In genomic region chr10:127017071-127017470, GRCm38 (mm10) we compare ENCODE assay signal across 23 mouse cellular contexts. TPM values are rescaled to one million over a fixed set of nuclear protein-coding genes. Genes with fewer than 3 reads are reported as not detected.
DNase-seq lines count a peak whose midpoint lies in the region; ATAC-seq lines count a peak whose summit lies in the region.
"Had no signal": no experiment of that assay in that cellular context is flagged by ENCODE, and none has a peak within 500 bp of the region (broad histone marks: within the 10 kb centered on the region; RNA-seq: fewer than 3 reads in every experiment).

No protein-coding gene starts in this region.

- no peak overlapping the region for H3K27ac ChIP-seq in heart, embryonic 13.5 days (replicated peaks)
- no peak overlapping the region for H3K27ac ChIP-seq in heart, embryonic 12.5 days (ENCODE audit: poor library complexity, severe bottlenecking)
- no peak overlapping the region for H3K27ac ChIP-seq in midbrain, embryonic 11.5 days (ENCODE audit: low read depth, low read length)
- H3K27ac ChIP-seq in midbrain, embryonic 10.5 days (replicated peaks): no peak overlapping the region
- peak overlapping the region; percentile 10; the same call in 1 of the 2 replicates for H3K27ac ChIP-seq in limb, embryonic 13.5 days
- H3K27ac ChIP-seq: embryonic facial prominence, embryonic 13.5 days; forebrain, embryonic 10.5 days; forebrain, embryonic 13.5 days; heart, adult 2 months; heart, embryonic 10.5 days; heart, embryonic 15.5 days; hindbrain, embryonic 15.5 days had no signal

- no peak for ATAC-seq in heart, embryonic 13.5 days (ENCODE audit: extremely low read depth, insufficient number of reproducible peaks, low FRiP score, low TSS enrichment)
- ATAC-seq in heart, embryonic 12.5 days (ENCODE audit: insufficient number of reproducible peaks, low FRiP score): no peak
- no peak for ATAC-seq in midbrain, embryonic 11.5 days (ENCODE audit: low FRiP score)
- ATAC-seq in limb, embryonic 13.5 days (ENCODE audit: low FRiP score, low read depth): peak; percentile 68; the same call in 1 of the 2 replicates
- ATAC-seq: CD4-positive, CD25-positive, alpha-beta regulatory T cell, adult 4 months; forebrain, embryonic 13.5 days; forebrain, embryonic 16.5 days; intestine, postnatal 0 days had no signal

- H3K4me3 ChIP-seq in heart, embryonic 13.5 days: no peak overlapping the region
- no peak overlapping the region for H3K4me3 ChIP-seq in heart, embryonic 12.5 days
- no peak overlapping the region for H3K4me3 ChIP-seq in midbrain, embryonic 11.5 days (ENCODE audit: low read depth, low read length)
- no peak overlapping the region for H3K4me3 ChIP-seq in midbrain, embryonic 10.5 days
- H3K4me3 ChIP-seq in limb, embryonic 13.5 days: no peak overlapping the region
- H3K4me3 ChIP-seq: embryonic facial prominence, embryonic 13.5 days; forebrain, embryonic 10.5 days; forebrain, embryonic 13.5 days; heart, adult 2 months; heart, embryonic 10.5 days; heart, embryonic 15.5 days; hindbrain, embryonic 15.5 days had no signal

- H3K36me3 ChIP-seq in heart, embryonic 13.5 days: peaks cover 26% of the 10 kb centered on the region
- peaks cover 24% of the 10 kb centered on the region; the same call in 1 of the 2 replicates for H3K36me3 ChIP-seq in heart, embryonic 12.5 days
- H3K36me3 ChIP-seq in midbrain, embryonic 11.5 days (ENCODE audit: control insufficient read depth, insufficient read depth, low read length): no peaks in the 10 kb centered on the region; the same call in 1 of the 2 replicates
- H3K36me3 ChIP-seq in midbrain, embryonic 10.5 days: peaks cover 11% of the 10 kb centered on the region
- H3K36me3 ChIP-seq in limb, embryonic 13.5 days: peaks cover 5% of the 10 kb centered on the region
- H3K36me3 ChIP-seq: heart, embryonic 15.5 days; hindbrain, embryonic 15.5 days had no signal

- no peaks in the 10 kb centered on the region for H3K4me1 ChIP-seq in heart, embryonic 13.5 days
- H3K4me1 ChIP-seq in heart, embryonic 12.5 days (replicated peaks): no peaks in the 10 kb centered on the region
- H3K4me1 ChIP-seq in midbrain, embryonic 11.5 days (ENCODE audit: control insufficient read depth, insufficient read depth, low read length): no peaks in the 10 kb centered on the region
- H3K4me1 ChIP-seq in midbrain, embryonic 10.5 days: peaks cover 5% of the 10 kb centered on the region; the same call in 1 of the 2 replicates
- H3K4me1 ChIP-seq in limb, embryonic 13.5 days: peaks cover 21% of the 10 kb centered on the region
- H3K4me1 ChIP-seq: heart, embryonic 10.5 days; heart, embryonic 15.5 days; hindbrain, embryonic 15.5 days had no signal

- H3K9me3 ChIP-seq in heart, embryonic 13.5 days: no peaks in the 10 kb centered on the region
- H3K9me3 ChIP-seq in heart, embryonic 12.5 days (replicated peaks): no peaks in the 10 kb centered on the region
- H3K9me3 ChIP-seq in midbrain, embryonic 11.5 days (ENCODE audit: control insufficient read depth, low read length): no peaks in the 10 kb centered on the region
- no peaks in the 10 kb centered on the region for H3K9me3 ChIP-seq in midbrain, embryonic 10.5 days (replicated peaks)
- no peaks in the 10 kb centered on the region for H3K9me3 ChIP-seq in limb, embryonic 13.5 days
- H3K9me3 ChIP-seq: embryonic facial prominence, embryonic 13.5 days; forebrain, embryonic 10.5 days; forebrain, embryonic 13.5 days; heart, embryonic 10.5 days; heart, embryonic 15.5 days; hindbrain, embryonic 15.5 days had no signal

- H3K27me3 ChIP-seq in heart, embryonic 13.5 days (replicated peaks): no peaks in the 10 kb centered on the region
- H3K27me3 ChIP-seq in heart, embryonic 12.5 days (replicated peaks): no peaks in the 10 kb centered on the region
- H3K27me3 ChIP-seq in midbrain, embryonic 11.5 days (ENCODE audit: control insufficient read depth, insufficient read depth, low read length): no peaks in the 10 kb centered on the region
- no peaks in the 10 kb centered on the region for H3K27me3 ChIP-seq in midbrain, embryonic 10.5 days (ENCODE audit: low read depth, poor library complexity, severe bottlenecking)
- no peaks in the 10 kb centered on the region for H3K27me3 ChIP-seq in limb, embryonic 13.5 days
- H3K27me3 ChIP-seq: embryonic facial prominence, embryonic 13.5 days; forebrain, embryonic 13.5 days; heart, embryonic 15.5 days; hindbrain, embryonic 15.5 days had no signal

- 0 out of 2 replicates have a peak overlapping the region, but pooled peaks have one; percentile 24 for H3K9ac ChIP-seq in heart, embryonic 13.5 days
- H3K9ac ChIP-seq in heart, embryonic 12.5 days: no peak overlapping the region
- no peak overlapping the region for H3K9ac ChIP-seq in midbrain, embryonic 11.5 days (ENCODE audit: low read length)
- H3K9ac ChIP-seq in limb, embryonic 13.5 days: no peak overlapping the region
- H3K9ac ChIP-seq: embryonic facial prominence, embryonic 13.5 days; forebrain, embryonic 13.5 days; heart, embryonic 15.5 days; hindbrain, embryonic 15.5 days had no signal

- 26% methylated on average over 2 of the region's 2 CpGs for WGBS in heart, embryonic 13.5 days
- WGBS in heart, embryonic 12.5 days: 22% methylated on average over 2 of the region's 2 CpGs
- WGBS in midbrain, embryonic 11.5 days: 20% methylated on average over 2 of the region's 2 CpGs
- 30% methylated on average over 2 of the region's 2 CpGs for WGBS in midbrain, embryonic 10.5 days
- WGBS in limb, embryonic 13.5 days: 19% methylated on average over 2 of the region's 2 CpGs

- DNase-seq in midbrain, embryonic 11.5 days (ENCODE audit: low spot score, missing footprints): peak; percentile 81
- no peak for DNase-seq in midbrain, embryonic 10.5 days (ENCODE audit: low spot score)
- no peak for DNase-seq in frontal cortex, postnatal 14 days (ENCODE audit: low spot score in 2 of 2)
- DNase-seq: adrenal gland, adult 2 months; cerebellum, adult 11 months; cerebellum, adult 2 months; cerebellum, postnatal 10 days; cerebellum, postnatal 36 days; heart, adult 2 months; heart, postnatal 10 days; heart, postnatal 36 days had no signal

- H3K4me2 ChIP-seq in heart, embryonic 13.5 days: no peak overlapping the region
- H3K4me2 ChIP-seq in heart, embryonic 12.5 days: no peak overlapping the region
- no peak overlapping the region for H3K4me2 ChIP-seq in midbrain, embryonic 11.5 days
- peak overlapping the region; percentile 2; the same call in 1 of the 2 replicates for H3K4me2 ChIP-seq in limb, embryonic 13.5 days (replicated peaks)
- H3K4me2 ChIP-seq: embryonic facial prominence, embryonic 13.5 days; forebrain, embryonic 13.5 days; heart, embryonic 15.5 days; hindbrain, embryonic 15.5 days had no signal

RNA-seq across cellular contexts. Expression of gene Tsfm, which starts 13.6 kb away (rescaled TPM):
- 86.6 and 92.5 TPM in 2 replicates for polyA plus RNA-seq in heart, embryonic 13.5 days (2015; fragmentation: Nextera tagmentation; extraction: Ambion mirVana)
- polyA plus RNA-seq in heart, embryonic 12.5 days (2016; fragmentation: Nextera tagmentation; extraction: Ambion mirVana): 99.2 and 99.4 TPM in 2 replicates
- 80.7 and 86.0 TPM in 2 replicates for polyA plus RNA-seq in midbrain, embryonic 11.5 days (2014; fragmentation: Nextera tagmentation; extraction: Ambion mirVana)
- 101 and 107 TPM in 2 replicates for polyA plus RNA-seq in midbrain, embryonic 10.5 days (2016; fragmentation: Nextera tagmentation; extraction: Ambion mirVana)
- 80.8 and 81.1 TPM in 2 replicates for polyA plus RNA-seq in limb, embryonic 13.5 days (2015; fragmentation: Nextera tagmentation; extraction: Ambion mirVana)

RNA-seq across cellular contexts. Expression of gene Avil, which starts 16.6 kb away (rescaled TPM):
- polyA plus RNA-seq in heart, embryonic 13.5 days (2015; fragmentation: Nextera tagmentation; extraction: Ambion mirVana): 0.17 and 0.21 TPM in 2 replicates
- 0.19 and 0.22 TPM in 2 replicates for polyA plus RNA-seq in heart, embryonic 12.5 days (2016; fragmentation: Nextera tagmentation; extraction: Ambion mirVana)
- polyA plus RNA-seq in midbrain, embryonic 11.5 days (2014; fragmentation: Nextera tagmentation; extraction: Ambion mirVana): 1.1 and 1.6 TPM in 2 replicates
- 0.36 and 2.2 TPM in 2 replicates for polyA plus RNA-seq in midbrain, embryonic 10.5 days (2016; fragmentation: Nextera tagmentation; extraction: Ambion mirVana)
- polyA plus RNA-seq in limb, embryonic 13.5 days (2015; fragmentation: Nextera tagmentation; extraction: Ambion mirVana): 0.32 and 0.56 TPM in 2 replicates
- polyA plus RNA-seq: heart, embryonic 10.5 days had no signal

RNA-seq across cellular contexts. Expression of gene Mettl1, which starts 24.1 kb away (rescaled TPM):
- polyA plus RNA-seq in heart, embryonic 13.5 days (2015; fragmentation: Nextera tagmentation; extraction: Ambion mirVana): 36.3 and 41.7 TPM in 2 replicates
- polyA plus RNA-seq in heart, embryonic 12.5 days (2016; fragmentation: Nextera tagmentation; extraction: Ambion mirVana): 37.0 and 37.1 TPM in 2 replicates
- polyA plus RNA-seq in midbrain, embryonic 11.5 days (2014; fragmentation: Nextera tagmentation; extraction: Ambion mirVana): 36.5 and 37.4 TPM in 2 replicates
- 54.3 and 56.7 TPM in 2 replicates for polyA plus RNA-seq in midbrain, embryonic 10.5 days (2016; fragmentation: Nextera tagmentation; extraction: Ambion mirVana)
- 65.5 and 66.9 TPM in 2 replicates for polyA plus RNA-seq in limb, embryonic 13.5 days (2015; fragmentation: Nextera tagmentation; extraction: Ambion mirVana)

RNA-seq across cellular contexts. Expression of gene Eef1akmt3, which starts 24.2 kb away (rescaled TPM):
- polyA plus RNA-seq in heart, embryonic 13.5 days (2015; fragmentation: Nextera tagmentation; extraction: Ambion mirVana): 0.33 and 0.34 TPM in 2 replicates
- polyA plus RNA-seq in heart, embryonic 12.5 days (2016; fragmentation: Nextera tagmentation; extraction: Ambion mirVana): 0.14 and 0.18 TPM in 2 replicates
- 0.06 and 0.11 TPM in 2 replicates for polyA plus RNA-seq in midbrain, embryonic 11.5 days (2014; fragmentation: Nextera tagmentation; extraction: Ambion mirVana)
- polyA plus RNA-seq in midbrain, embryonic 10.5 days (2016; fragmentation: Nextera tagmentation; extraction: Ambion mirVana): 0.19 and 0.26 TPM in 2 replicates
- 1.0 and 1.1 TPM in 2 replicates for polyA plus RNA-seq in limb, embryonic 13.5 days (2015; fragmentation: Nextera tagmentation; extraction: Ambion mirVana)

RNA-seq across cellular contexts. Expression of gene Cyp27b1, which starts 31.0 kb away (rescaled TPM):
- 0.10 and 0.21 TPM in 2 replicates for polyA plus RNA-seq in heart, embryonic 13.5 days (2015; fragmentation: Nextera tagmentation; extraction: Ambion mirVana)
- 0.18 TPM in 1 of 2 replicates, not detected in the other for polyA plus RNA-seq in heart, embryonic 12.5 days (2016; fragmentation: Nextera tagmentation; extraction: Ambion mirVana)
- not detected in 2 replicates for polyA plus RNA-seq in midbrain, embryonic 11.5 days (2014; fragmentation: Nextera tagmentation; extraction: Ambion mirVana)
- 0.07 and 0.22 TPM in 2 replicates for polyA plus RNA-seq in midbrain, embryonic 10.5 days (2016; fragmentation: Nextera tagmentation; extraction: Ambion mirVana)
- 0.10 and 0.15 TPM in 2 replicates for polyA plus RNA-seq in limb, embryonic 13.5 days (2015; fragmentation: Nextera tagmentation; extraction: Ambion mirVana)
- polyA plus RNA-seq: intestine, postnatal 0 days had no signal
